Mouse (Mus musculus) limb, embryonic 11.5 days (tissue): ENCODE results near the gene Tpcn1. TPM values are rescaled to one million over a fixed set of nuclear protein-coding genes. Genes with fewer than 3 reads are reported as not detected.

Source experiments
- ATAC-seq: fragments of 200-750 bp; cut with Nextera tagmentation; 2 replicates; pipeline ENCODE4 v1.8.0; 2017; ENCODE audit warnings: low read depth; ENCODE audit not compliant: insufficient number of reproducible peaks, low FRiP score, low TSS enrichment
- DNase-seq: peaks from one replicate; pipeline ENCODE4 v3.0.0-alpha.2; 2015; ENCODE audit warnings: low spot score
- H3K27ac ChIP-seq: fragments of 300-500 bp; sonication (generic); replicated peaks from 2 replicates; pipeline ENCODE4 v1.5.1; 2014; ENCODE audit warnings: low read depth, mild to moderate bottlenecking, low read length
- H3K27me3 ChIP-seq: fragments of 300-500 bp; sonication (generic); 2 replicates; pipeline ENCODE4 v1.6.1; 2014; ENCODE audit warnings: mild to moderate bottlenecking, low read length, mixed read lengths; ENCODE audit not compliant: control insufficient read depth, insufficient read depth
- H3K36me3 ChIP-seq: fragments of 300-500 bp; sonication (generic); 2 replicates; pipeline ENCODE4 v1.6.1; 2014; ENCODE audit warnings: mild to moderate bottlenecking, low read length, moderate library complexity, mixed read lengths; ENCODE audit not compliant: control insufficient read depth, insufficient read depth
- H3K4me1 ChIP-seq: fragments of 300-500 bp; sonication (generic); 2 replicates; pipeline ENCODE4 v1.6.1; 2014; ENCODE audit warnings: low read length, mixed read lengths; ENCODE audit not compliant: control insufficient read depth, insufficient read depth
- H3K4me2 ChIP-seq: fragments of 300-500 bp; sonication (generic); 2 replicates; pipeline ENCODE4 v1.6.1; 2014; ENCODE audit warnings: low read depth, mild to moderate bottlenecking, moderate library complexity; ENCODE audit not compliant: severe bottlenecking
- H3K4me3 ChIP-seq: fragments of 300-500 bp; sonication (generic); 2 replicates; pipeline ENCODE4 v1.5.1; 2014; ENCODE audit warnings: low read depth, low read length
- H3K9ac ChIP-seq: fragments of 300-500 bp; sonication (generic); 2 replicates; pipeline ENCODE4 v1.6.1; 2014; ENCODE audit warnings: mild to moderate bottlenecking, low read length
- H3K9me3 ChIP-seq: fragments of 300-500 bp; sonication (generic); 2 replicates; pipeline ENCODE4 v1.6.1; 2016; ENCODE audit warnings: low read length; ENCODE audit not compliant: control insufficient read depth
- WGBS: fragments of 180-500 bp; shearing (Covaris S2); extraction: QIAGEN DNeasy Blood & Tissue Kit; methylation state at CpG from one replicate; pipeline ENCODE4 v1.1.7; 2014; 5-methylcytosine and 5-hydroxymethylcytosine counted together
- polyA plus RNA-seq: library from polyadenylated mRNA; unstranded; fragments of >200 nt; fragmentation: Nextera tagmentation; extraction: Ambion mirVana; gene quantifications from 2 replicates; pipeline ENCODE4 v1.2.1, GENCODE M21; 2014

Gene Tpcn1
- polyA plus RNA-seq, 1 experiment from 2014 or later: 13.9 TPM

- ATAC-seq (no peak), DNase-seq (no peak)
- Histone ChIP-seq H3K27me3 (no peaks in the 10 kb centered on the region), H3K9me3 (no peaks in the 10 kb centered on the region), H3K4me2 (no peak overlapping the region), H3K9ac (no peak overlapping the region), H3K4me1 (no peaks in the 10 kb centered on the region), H3K27ac (no peak overlapping the region), H3K36me3 (no peaks in the 10 kb centered on the region), H3K4me3 (no peak overlapping the region)
- WGBS: 88% methylated on average over 12 of the region's 20 CpGs
These were observed 61.0 kb downstream of the Tpcn1 start for GRCm38 (mm10) chr5:120527296-120527964.

DNA sequence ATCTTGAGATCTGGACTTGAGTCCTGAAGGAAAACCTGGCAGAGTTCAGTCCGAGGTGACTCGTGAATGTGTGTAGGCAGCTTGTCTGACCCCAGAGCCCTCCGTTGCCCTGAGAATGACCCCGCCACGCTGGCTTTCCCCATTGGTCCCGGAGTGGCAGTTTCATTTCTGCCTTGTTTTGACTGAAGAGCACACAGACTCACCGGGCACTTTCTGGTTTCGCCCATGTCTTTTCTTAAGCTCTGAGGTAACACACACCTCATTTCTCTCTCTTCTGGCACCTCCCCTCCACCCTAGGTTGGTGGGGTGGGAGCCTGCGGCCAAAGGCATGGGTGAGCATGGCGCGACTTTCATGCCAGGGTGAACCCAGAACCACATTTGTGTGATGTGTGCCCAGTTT is 62.2 kb downstream of the Tpcn1 start:
- H3K36me3 ChIP-seq: no peaks in the 10 kb centered on the region
- H3K4me2 ChIP-seq: no peak overlapping the region
- no peak overlapping the region; the same call in 1 of the 2 replicates for H3K9ac ChIP-seq
- no peak overlapping the region for H3K4me3 ChIP-seq
- H3K27ac ChIP-seq: no peak overlapping the region
- H3K4me1 ChIP-seq: no peaks in the 10 kb centered on the region
- 67% methylated on average over 11 of the region's 11 CpGs for WGBS
- DNase-seq: no peak
- no peak for ATAC-seq
- H3K9me3 ChIP-seq: no peaks in the 10 kb centered on the region
- H3K27me3 ChIP-seq: no peaks in the 10 kb centered on the region

DNA sequence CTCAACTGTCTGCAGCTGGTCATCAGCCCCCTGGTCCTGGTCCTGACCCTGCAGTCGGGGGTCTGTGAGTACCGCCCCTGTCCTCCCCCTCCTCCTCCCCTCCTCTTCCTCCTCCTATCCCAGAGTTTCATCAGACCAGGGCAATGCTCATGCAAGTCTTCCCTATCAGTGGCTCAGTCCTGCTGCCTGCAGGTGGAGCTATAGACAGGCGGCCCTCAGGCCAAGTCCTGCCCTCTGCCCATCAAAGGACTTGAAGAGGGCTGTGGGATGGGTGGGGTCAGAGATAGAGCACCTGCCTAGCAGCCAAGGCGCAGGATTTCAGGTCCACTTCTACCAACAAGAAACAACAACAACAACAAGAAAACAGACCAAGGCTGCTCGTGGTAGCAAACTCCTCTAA is 62.7 kb downstream of the Tpcn1 start:
- no peak overlapping the region for H3K27ac ChIP-seq
- no peak for DNase-seq
- H3K9ac ChIP-seq: no peak overlapping the region
- H3K9me3 ChIP-seq: no peaks in the 10 kb centered on the region
- no peak overlapping the region for H3K4me3 ChIP-seq
- no peaks in the 10 kb centered on the region for H3K36me3 ChIP-seq
- no peaks in the 10 kb centered on the region for H3K27me3 ChIP-seq
- no peak for ATAC-seq
- WGBS: 33% methylated on average over 5 of the region's 5 CpGs
- no peaks in the 10 kb centered on the region for H3K4me1 ChIP-seq
- H3K4me2 ChIP-seq: no peak overlapping the region

DNA sequence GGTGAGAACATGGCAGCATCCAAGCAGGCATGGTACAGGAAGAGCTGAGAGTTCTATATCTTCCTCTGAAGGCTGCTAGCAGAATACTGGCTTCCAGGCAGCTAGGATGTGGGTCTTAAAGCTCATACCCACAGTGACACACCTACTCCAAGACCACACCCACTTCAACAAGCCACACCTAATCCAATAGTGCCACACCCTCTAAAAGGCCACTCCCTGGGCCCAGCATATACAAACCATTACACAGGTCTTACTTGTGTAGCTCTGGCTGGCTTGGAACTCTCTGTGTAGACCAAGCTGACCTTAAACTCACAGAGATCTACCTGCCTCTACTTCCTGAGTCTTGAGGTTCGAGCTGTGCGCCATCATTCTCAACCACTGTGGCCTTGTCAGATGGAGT is 63.7 kb downstream of the Tpcn1 start:
- ATAC-seq (no peak), DNase-seq (no peak)
- Histone ChIP-seq H3K4me2 (no peak overlapping the region), H3K9ac (no peak overlapping the region), H3K9me3 (no peaks in the 10 kb centered on the region), H3K27ac (no peak overlapping the region), H3K4me3 (no peak overlapping the region), H3K27me3 (no peaks in the 10 kb centered on the region), H3K4me1 (no peaks in the 10 kb centered on the region), H3K36me3 (no peaks in the 10 kb centered on the region)
- 95% methylated on average over 2 of the region's 2 CpGs for WGBS

- ATAC-seq (no peak), DNase-seq (no peak)
- no peak overlapping the region for H3K4me2 ChIP-seq
- WGBS: 80% methylated on average over 3 of the region's 3 CpGs
- H3K4me3 ChIP-seq: no peak overlapping the region
- H3K9ac ChIP-seq: no peak overlapping the region
- no peaks in the 10 kb centered on the region for H3K36me3 ChIP-seq
- H3K27ac ChIP-seq: no peak overlapping the region
- no peaks in the 10 kb centered on the region for H3K27me3 ChIP-seq
- no peaks in the 10 kb centered on the region for H3K4me1 ChIP-seq
- H3K9me3 ChIP-seq: no peaks in the 10 kb centered on the region
These were observed 65.8 kb downstream of the Tpcn1 start for GRCm38 (mm10) chr5:120522649-120523048.

DNA sequence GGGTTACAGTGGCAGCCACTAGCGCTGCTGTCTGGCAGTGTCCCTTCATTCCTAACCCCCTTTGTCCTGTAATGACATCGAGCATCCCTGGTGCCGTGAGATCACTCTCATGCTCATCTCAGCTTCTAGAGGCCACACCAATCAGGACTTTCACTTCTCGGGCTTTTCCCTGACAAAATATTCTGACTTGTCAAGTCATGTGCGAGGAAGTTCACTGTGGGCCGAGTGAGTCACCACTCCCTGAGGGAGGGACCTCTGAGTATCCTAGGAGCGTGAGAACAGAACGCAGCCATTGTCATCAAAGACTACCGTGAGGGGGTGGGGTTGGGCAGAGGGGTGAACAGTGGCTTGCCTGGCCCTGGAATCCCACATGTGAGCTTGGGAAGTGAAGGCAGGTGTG is 70.9 kb downstream of the Tpcn1 start:
- DNase-seq: no peak
- H3K9me3 ChIP-seq: no peaks in the 10 kb centered on the region
- H3K27me3 ChIP-seq: no peaks in the 10 kb centered on the region
- 64% methylated on average over 9 of the region's 9 CpGs for WGBS
- no peak overlapping the region for H3K9ac ChIP-seq
- ATAC-seq: no peak
- H3K4me1 ChIP-seq: peaks cover 4% of the 10 kb centered on the region
- H3K27ac ChIP-seq: no peak overlapping the region
- no peak overlapping the region for H3K4me2 ChIP-seq
- no peak overlapping the region for H3K4me3 ChIP-seq
- H3K36me3 ChIP-seq: no peaks in the 10 kb centered on the region

- no peak overlapping the region for H3K9ac ChIP-seq
- no peak overlapping the region for H3K27ac ChIP-seq
- H3K4me3 ChIP-seq: no peak overlapping the region
- ATAC-seq (no peak), DNase-seq (no peak)
- H3K36me3 ChIP-seq: no peaks in the 10 kb centered on the region
- H3K4me2 ChIP-seq: no peak overlapping the region
- no peaks in the 10 kb centered on the region for H3K27me3 ChIP-seq
- 37% methylated on average over 15 of the region's 15 CpGs for WGBS
- no peaks in the 10 kb centered on the region for H3K9me3 ChIP-seq
- H3K4me1 ChIP-seq: peaks cover 6% of the 10 kb centered on the region
These were observed 72.1 kb downstream of the Tpcn1 start for GRCm38 (mm10) chr5:120516221-120516984.

GRCm38 (mm10) chr5:120515451-120515850 is 73.0 kb downstream of the Tpcn1 start:
- no peak overlapping the region for H3K4me3 ChIP-seq
- WGBS: 70% methylated on average over 7 of the region's 7 CpGs
- H3K9ac ChIP-seq: no peak overlapping the region
- H3K27ac ChIP-seq: no peak overlapping the region
- peaks cover 8% of the 10 kb centered on the region for H3K4me1 ChIP-seq
- no peaks in the 10 kb centered on the region for H3K27me3 ChIP-seq
- no peaks in the 10 kb centered on the region for H3K9me3 ChIP-seq
- no peak overlapping the region for H3K4me2 ChIP-seq
- no peaks in the 10 kb centered on the region for H3K36me3 ChIP-seq
- ATAC-seq (no peak), DNase-seq (no peak)
